Comparison of ENCODE assay signal across 13 mouse cellular contexts in the genomic region with DNA sequence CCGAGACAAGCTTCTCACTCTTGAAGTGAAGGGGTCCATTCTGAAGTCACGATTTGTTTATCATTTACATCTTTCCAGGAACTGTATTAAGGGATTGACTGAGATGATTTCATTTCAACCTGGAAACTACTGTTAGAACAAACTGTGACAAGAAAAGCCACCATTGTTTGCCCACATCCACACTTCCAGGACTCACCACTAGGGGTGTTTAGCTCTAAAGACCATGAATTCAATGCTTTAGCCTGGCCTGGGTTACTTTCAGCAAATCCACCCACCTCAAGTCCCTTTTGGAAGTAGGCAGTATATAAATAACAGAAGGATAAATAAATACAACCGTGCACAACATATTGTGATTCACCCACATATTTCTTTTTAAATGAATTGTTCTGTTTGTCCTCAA.
DNase-seq lines count a peak whose midpoint lies in the region; ATAC-seq and TF ChIP-seq lines count a peak whose summit lies in the region.
"Had no signal": no experiment of that assay in that cellular context is flagged by ENCODE, and none has a peak within 500 bp of the region (broad histone marks: within the 10 kb centered on the region; RNA-seq: fewer than 3 reads in every experiment).

No protein-coding gene starts in this region.

- H3K27ac ChIP-seq in forebrain, postnatal 0 days (ENCODE audit: low read depth, low read length) = no peak overlapping the region
- no peak overlapping the region for H3K27ac ChIP-seq in forebrain, embryonic 13.5 days
- no peak overlapping the region for H3K27ac ChIP-seq in ES-E14 (ENCODE audit: insufficient read depth, low read depth, low read length, poor library complexity, severe bottlenecking)
- H3K27ac ChIP-seq in embryonic facial prominence, embryonic 10.5 days (replicated peaks) = no peak overlapping the region

- H3K4me2 ChIP-seq in forebrain, postnatal 0 days (ENCODE audit: low read depth) = no peak overlapping the region
- no peak overlapping the region for H3K4me2 ChIP-seq in forebrain, embryonic 13.5 days

- no peak for ATAC-seq in forebrain, postnatal 0 days
- no peak for ATAC-seq in forebrain, embryonic 13.5 days
- ATAC-seq: activated CD4-positive, CD25-positive, alpha-beta regulatory T cell, adult 4 months had no signal

- intact Hi-C loops in left cerebral cortex, postnatal 4 days (cut with DNase I) = no loop called here
- intact Hi-C loops in left cerebral cortex, postnatal 10 days (cut with DNase I) = no loop called here

- in situ Hi-C loops in ES-E14 (cut with MboI; ENCODE audit: low sequenced_read_pairs in 2 of 2, unreplicated experiment in 2 of 2) = no loop called here

- no peaks in the 10 kb centered on the region for H3K27me3 ChIP-seq in forebrain, postnatal 0 days (ENCODE audit: insufficient read depth, low read length)
- no peaks in the 10 kb centered on the region for H3K27me3 ChIP-seq in forebrain, embryonic 13.5 days
- no peaks in the 10 kb centered on the region for H3K27me3 ChIP-seq in embryonic facial prominence, embryonic 10.5 days (replicated peaks; ENCODE audit: low read depth, poor library complexity, severe bottlenecking)

- WGBS in forebrain, postnatal 0 days = 73% methylated on average over 3 of the region's 3 CpGs
- WGBS in forebrain, embryonic 13.5 days = 71% methylated on average over 3 of the region's 3 CpGs
- WGBS in embryonic facial prominence, embryonic 10.5 days = 73% methylated on average over 3 of the region's 3 CpGs

- DNase-seq in forebrain, postnatal 0 days = no peak
- DNase-seq in left cerebral cortex, postnatal 4 days = peak; percentile 2
- no peak for DNase-seq in left cerebral cortex, postnatal 10 days (ENCODE audit: extremely low spot score in 1 of 2, low spot score in 2 of 2)
- DNase-seq in ES-E14 (ENCODE audit: low read depth, low spot score) = peak; percentile 31
- peak; percentile 21 for DNase-seq in embryonic facial prominence, embryonic 10.5 days (ENCODE audit: low spot score)
- DNase-seq in adrenal gland, postnatal 25 days = no peak
- no peak for DNase-seq in urinary bladder, postnatal 14 days (ENCODE audit: low spot score)
- DNase-seq: kidney, adult 9 months; right cerebral cortex, adult 18-20 months; thymus, postnatal 4 days had no signal

- no peaks in the 10 kb centered on the region for H3K9me3 ChIP-seq in forebrain, postnatal 0 days (ENCODE audit: low read length)
- H3K9me3 ChIP-seq in forebrain, embryonic 13.5 days (replicated peaks) = no peaks in the 10 kb centered on the region
- H3K9me3 ChIP-seq in ES-E14 (ENCODE audit: control insufficient read depth, insufficient read depth, low read depth, low read length) = no peaks in the 10 kb centered on the region
- no peaks in the 10 kb centered on the region for H3K9me3 ChIP-seq in embryonic facial prominence, embryonic 10.5 days

- no peak overlapping the region for H3K9ac ChIP-seq in forebrain, postnatal 0 days
- H3K9ac ChIP-seq in forebrain, embryonic 13.5 days = no peak overlapping the region
- H3K9ac ChIP-seq in ES-E14 (ENCODE audit: insufficient read depth, low read depth, low read length, poor library complexity, severe bottlenecking) = no peak overlapping the region

- no peaks in the 10 kb centered on the region for H3K36me3 ChIP-seq in forebrain, postnatal 0 days (ENCODE audit: insufficient read depth)
- H3K36me3 ChIP-seq in forebrain, embryonic 13.5 days (ENCODE audit: poor library complexity, severe bottlenecking) = no peaks in the 10 kb centered on the region
- H3K36me3 ChIP-seq in ES-E14 (ENCODE audit: control insufficient read depth, insufficient read depth, low read length, poor library complexity, severe bottlenecking) = no peaks in the 10 kb centered on the region
- no peaks in the 10 kb centered on the region for H3K36me3 ChIP-seq in embryonic facial prominence, embryonic 10.5 days (replicated peaks)

- no peaks in the 10 kb centered on the region; the same call in 1 of the 2 replicates for H3K4me1 ChIP-seq in forebrain, postnatal 0 days (ENCODE audit: insufficient read depth)
- no peaks in the 10 kb centered on the region for H3K4me1 ChIP-seq in forebrain, embryonic 13.5 days
- H3K4me1 ChIP-seq in ES-E14 (ENCODE audit: control insufficient read depth in 2 of 2, insufficient read depth in 2 of 2, low read length in 2 of 2, poor library complexity in 1 of 2) = no peaks in the 10 kb centered on the region
- H3K4me1 ChIP-seq in embryonic facial prominence, embryonic 10.5 days = peaks cover 4% of the 10 kb centered on the region; the same call in 1 of the 2 replicates

- TF ChIP-seq CTCF in forebrain, postnatal 0 days (IDR thresholded peaks at IDR 0.05; ENCODE audit: low read depth) = peak; percentile 54

- H3K4me3 ChIP-seq in forebrain, postnatal 0 days (ENCODE audit: low read depth, low read length) = no peak overlapping the region
- H3K4me3 ChIP-seq in forebrain, embryonic 13.5 days = no peak overlapping the region
- no peak overlapping the region for H3K4me3 ChIP-seq in ES-E14 (ENCODE audit: insufficient read depth in 1 of 2, low read depth in 1 of 2, low read length in 2 of 2, poor library complexity in 1 of 2, severe bottlenecking in 1 of 2)
- no peak overlapping the region for H3K4me3 ChIP-seq in embryonic facial prominence, embryonic 10.5 days
- H3K4me3 ChIP-seq: myocyte had no signal

TF ChIP-seq in ES-E14, 5 proteins besides CTCF, POLR2A, EP300 and RAD21:
- TF ChIP-seq CHD2 (IDR thresholded peaks at IDR 0.05; ENCODE audit: low read depth, low read length) (no peak), ZC3H11A (IDR thresholded peaks at IDR 0.05; ENCODE audit: borderline replicate concordance, low read depth, low read length) (no peak), MAFK (IDR thresholded peaks at IDR 0.05; ENCODE audit: insufficient read depth, low read depth, low read length) (no peak), HCFC1 (IDR thresholded peaks at IDR 0.05; ENCODE audit: borderline replicate concordance, insufficient read depth, low read length) (no peak), ZNF384 (IDR thresholded peaks at IDR 0.05; ENCODE audit: low read depth, low read length) (no peak)
TF ChIP-seq in ES-E14: peak in this region for 0.

Comparison
In these comparisons a context has a peak if more than half of its experiments do, and no peak if none do; other contexts are left out.
1. DNase-seq: peak in left cerebral cortex, postnatal 4 days (single experiment), ES-E14 (single experiment) and embryonic facial prominence, embryonic 10.5 days (single experiment); none in forebrain, postnatal 0 days (single experiment), left cerebral cortex, postnatal 10 days (0 of 2), adrenal gland, postnatal 25 days (single experiment) and urinary bladder, postnatal 14 days (single experiment).